Mouse (Mus musculus): ENCODE measurements around the gene Lrrc56. TPM values are rescaled to one million over a fixed set of nuclear protein-coding genes. Genes with fewer than 3 reads are reported as not detected.
A peak's percentile ranks its signal among the peaks of the same experiment; 100 is the strongest.

The Lrrc56 gene
- polyA plus RNA-seq, 1 experiment: 7.4 TPM

DNA sequence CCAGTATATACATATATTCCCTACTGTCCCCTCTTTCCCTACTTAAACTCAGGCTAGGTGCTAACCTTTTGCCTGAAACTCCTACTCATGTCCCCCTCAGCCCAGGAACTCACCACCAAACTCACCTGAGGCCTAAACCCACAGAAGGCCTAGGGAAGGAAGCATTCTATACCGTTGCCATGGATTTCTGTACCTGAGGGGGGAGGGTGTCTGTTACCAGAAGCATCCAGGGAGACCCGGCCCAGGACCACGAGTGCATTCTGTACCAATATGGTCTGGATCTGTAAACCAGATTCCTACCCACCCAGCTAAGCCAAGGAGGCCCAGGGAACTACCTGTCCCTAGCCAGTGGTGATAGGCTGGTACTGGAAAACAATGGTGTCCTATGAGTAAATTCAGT is 20.4 kb downstream of the Lrrc56 start:
- no peak for DNase-seq
- TF ChIP-seq CTCF (IDR thresholded peaks at IDR 0.05; ENCODE audit: borderline replicate concordance, control insufficient read depth, extremely low read depth, insufficient read depth, low read length, poor library complexity): no peak
- TF ChIP-seq POLR2A (IDR thresholded peaks at IDR 0.05; ENCODE audit: control insufficient read depth, extremely low read depth, insufficient read depth, low read length, poor library complexity): no peak
- WGBS: 87% methylated on average over 3 of the region's 3 CpGs
- no peak overlapping the region for H3K27ac ChIP-seq (ENCODE audit: control insufficient read depth, insufficient read depth, low read length)
- H3K4me3 ChIP-seq (ENCODE audit: control insufficient read depth, insufficient read depth, low read length): no peak overlapping the region
- H3K27me3 ChIP-seq (ENCODE audit: control insufficient read depth, insufficient read depth, low read length): no peaks in the 10 kb centered on the region
- peaks cover 11% of the 10 kb centered on the region for H3K4me1 ChIP-seq (replicated peaks; ENCODE audit: control insufficient read depth, insufficient read depth, low read length)
- H3K36me3 ChIP-seq (ENCODE audit: control insufficient read depth, insufficient read depth, low read length): no peaks in the 10 kb centered on the region

DNA sequence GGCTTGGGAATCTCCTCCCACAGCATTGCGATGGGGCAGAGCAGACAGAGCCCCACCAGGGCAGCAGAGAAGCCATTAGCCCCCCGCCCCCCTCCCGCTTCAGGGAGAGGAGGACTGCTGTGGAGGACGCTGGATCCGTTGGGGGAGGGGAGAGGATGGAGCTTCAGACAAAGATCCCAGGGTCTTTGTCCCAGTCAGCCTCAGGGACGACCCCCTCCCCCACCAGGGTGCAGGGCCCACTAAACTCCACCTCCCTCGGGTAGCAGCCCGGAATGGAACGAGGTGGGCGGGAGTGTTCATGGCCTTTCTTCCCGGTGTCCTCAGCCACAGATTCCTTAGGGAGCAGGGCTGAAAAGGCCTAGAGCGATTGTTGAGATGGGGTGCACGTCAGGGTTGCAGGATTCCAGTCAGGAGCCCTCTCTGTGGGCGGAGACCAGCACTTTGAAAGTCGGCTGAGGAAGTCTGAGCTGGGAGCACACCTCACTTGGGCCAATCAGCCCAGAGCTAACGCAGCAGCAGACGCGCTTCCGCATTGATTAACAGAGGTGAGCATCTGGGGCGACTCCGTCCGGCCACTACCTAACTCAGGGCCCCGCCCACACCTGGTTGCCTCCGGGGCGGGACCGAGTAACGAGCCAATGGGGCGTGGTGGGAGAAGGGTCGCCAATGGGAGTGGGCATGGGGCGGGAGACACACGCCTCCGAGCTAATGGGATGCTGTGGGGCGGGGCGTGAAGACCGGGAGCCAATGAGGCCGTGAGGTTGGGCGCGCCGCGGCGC is 21.3 kb downstream of the Lrrc56 start, which contains the start of gene Rassf7:
TSS of gene Rassf7 (plus strand) at position 760 of the 779 bp plus-strand sequence.
- TF ChIP-seq CTCF (IDR thresholded peaks at IDR 0.05; ENCODE audit: borderline replicate concordance, control insufficient read depth, extremely low read depth, insufficient read depth, low read length, poor library complexity) (peak; percentile 56; the same call in 1 of the 2 replicates), POLR2A (IDR thresholded peaks at IDR 0.05; ENCODE audit: control insufficient read depth, extremely low read depth, insufficient read depth, low read length, poor library complexity) (peak; percentile 71)
- Histone ChIP-seq H3K27me3 (ENCODE audit: control insufficient read depth, insufficient read depth, low read length) (no peaks in the 10 kb centered on the region), H3K4me1 (replicated peaks; ENCODE audit: control insufficient read depth, insufficient read depth, low read length) (peaks cover 11% of the 10 kb centered on the region), H3K4me3 (ENCODE audit: control insufficient read depth, insufficient read depth, low read length) (peak within 1 kb of the TSS; percentile 72), H3K36me3 (ENCODE audit: control insufficient read depth, insufficient read depth, low read length) (no peaks in the 10 kb centered on the region), H3K27ac (ENCODE audit: control insufficient read depth, insufficient read depth, low read length) (no peak within 1 kb of the TSS)
- 6% methylated on average over 41 of the region's 41 CpGs for WGBS
- DNase-seq: peak; percentile 98

DNA sequence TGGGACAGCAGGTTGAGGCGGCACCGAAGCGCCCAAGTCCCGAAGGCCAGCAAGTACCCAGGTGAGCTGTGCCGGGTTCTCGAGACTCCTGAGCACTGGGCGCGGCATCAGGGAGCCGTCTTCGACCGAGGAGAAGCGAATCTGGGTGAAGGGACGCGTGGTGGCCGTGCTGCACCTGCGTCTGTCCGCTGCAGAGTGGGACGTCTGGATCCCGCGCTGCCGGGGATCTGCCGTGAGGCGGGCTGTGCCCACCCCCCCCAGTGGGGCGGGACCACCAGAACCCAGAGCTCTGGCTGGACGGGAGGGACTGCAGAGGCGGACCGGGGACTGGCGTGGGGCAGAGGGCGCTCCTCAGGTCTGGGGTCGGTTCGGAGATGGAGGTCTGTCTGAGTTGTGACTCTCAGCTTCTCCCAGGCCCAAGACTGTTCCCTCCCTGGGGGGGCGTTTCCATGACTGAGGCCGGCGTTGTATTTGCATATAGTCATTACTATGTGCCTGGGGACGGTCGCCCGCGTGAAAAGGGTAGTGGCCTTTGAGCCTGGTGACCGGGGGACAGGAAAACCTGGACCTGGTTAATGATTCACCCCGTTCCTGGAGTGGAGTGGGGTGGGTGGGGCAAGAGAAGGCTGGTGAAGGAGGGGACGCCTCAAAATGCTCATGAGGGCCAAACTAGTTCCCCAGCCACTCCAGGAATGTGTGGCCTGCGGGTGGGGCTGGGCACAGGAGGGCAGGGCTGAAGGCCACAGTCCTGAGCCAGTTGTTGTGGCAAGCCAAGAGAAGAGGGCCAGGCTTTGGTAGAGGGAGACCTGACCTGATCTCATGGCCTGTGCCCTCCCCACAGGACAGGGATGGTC is 22.1 kb downstream of the Lrrc56 start:
- 3% methylated on average over 42 of the region's 42 CpGs for WGBS
- H3K27ac ChIP-seq (ENCODE audit: control insufficient read depth, insufficient read depth, low read length): no peak overlapping the region
- no peaks in the 10 kb centered on the region for H3K36me3 ChIP-seq (ENCODE audit: control insufficient read depth, insufficient read depth, low read length)
- no peak for DNase-seq
- no peaks in the 10 kb centered on the region for H3K27me3 ChIP-seq (ENCODE audit: control insufficient read depth, insufficient read depth, low read length)
- TF ChIP-seq CTCF (IDR thresholded peaks at IDR 0.05; ENCODE audit: borderline replicate concordance, control insufficient read depth, extremely low read depth, insufficient read depth, low read length, poor library complexity): no peak; the same call in 1 of the 2 replicates
- TF ChIP-seq POLR2A (IDR thresholded peaks at IDR 0.05; ENCODE audit: control insufficient read depth, extremely low read depth, insufficient read depth, low read length, poor library complexity): no peak; the same call in 1 of the 2 replicates
- peaks cover 12% of the 10 kb centered on the region for H3K4me1 ChIP-seq (replicated peaks; ENCODE audit: control insufficient read depth, insufficient read depth, low read length)
- H3K4me3 ChIP-seq (ENCODE audit: control insufficient read depth, insufficient read depth, low read length): peak overlapping the region; percentile 72

DNA sequence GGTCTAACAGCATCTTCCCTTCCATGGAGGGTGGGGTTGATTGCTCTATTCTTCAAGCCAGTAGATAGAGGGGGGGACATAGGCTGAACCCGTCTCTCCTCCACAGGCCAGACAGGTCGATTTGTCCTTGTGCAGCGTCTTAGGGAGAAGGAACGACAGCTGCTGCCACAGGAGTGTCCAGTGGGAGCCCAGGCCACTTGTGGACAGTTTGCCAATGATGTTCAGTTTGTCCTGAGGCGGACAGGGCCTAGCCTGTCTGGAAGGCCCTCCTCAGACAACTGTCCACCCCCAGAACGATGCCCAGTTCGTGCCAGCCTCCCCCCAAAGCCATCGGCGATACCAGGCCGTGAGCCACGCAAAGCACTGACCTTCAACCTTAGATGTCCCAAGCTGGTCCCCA is 22.9 kb downstream of the Lrrc56 start:
- Histone ChIP-seq H3K4me3 (ENCODE audit: control insufficient read depth, insufficient read depth, low read length) (no peak overlapping the region), H3K27ac (ENCODE audit: control insufficient read depth, insufficient read depth, low read length) (no peak overlapping the region), H3K4me1 (replicated peaks; ENCODE audit: control insufficient read depth, insufficient read depth, low read length) (peaks cover 18% of the 10 kb centered on the region), H3K27me3 (ENCODE audit: control insufficient read depth, insufficient read depth, low read length) (no peaks in the 10 kb centered on the region), H3K36me3 (ENCODE audit: control insufficient read depth, insufficient read depth, low read length) (no peaks in the 10 kb centered on the region)
- no peak for DNase-seq
- 97% methylated on average over 11 of the region's 11 CpGs for WGBS
- TF ChIP-seq POLR2A (IDR thresholded peaks at IDR 0.05; ENCODE audit: control insufficient read depth, extremely low read depth, insufficient read depth, low read length, poor library complexity) (no peak), CTCF (IDR thresholded peaks at IDR 0.05; ENCODE audit: borderline replicate concordance, control insufficient read depth, extremely low read depth, insufficient read depth, low read length, poor library complexity) (no peak)

DNA sequence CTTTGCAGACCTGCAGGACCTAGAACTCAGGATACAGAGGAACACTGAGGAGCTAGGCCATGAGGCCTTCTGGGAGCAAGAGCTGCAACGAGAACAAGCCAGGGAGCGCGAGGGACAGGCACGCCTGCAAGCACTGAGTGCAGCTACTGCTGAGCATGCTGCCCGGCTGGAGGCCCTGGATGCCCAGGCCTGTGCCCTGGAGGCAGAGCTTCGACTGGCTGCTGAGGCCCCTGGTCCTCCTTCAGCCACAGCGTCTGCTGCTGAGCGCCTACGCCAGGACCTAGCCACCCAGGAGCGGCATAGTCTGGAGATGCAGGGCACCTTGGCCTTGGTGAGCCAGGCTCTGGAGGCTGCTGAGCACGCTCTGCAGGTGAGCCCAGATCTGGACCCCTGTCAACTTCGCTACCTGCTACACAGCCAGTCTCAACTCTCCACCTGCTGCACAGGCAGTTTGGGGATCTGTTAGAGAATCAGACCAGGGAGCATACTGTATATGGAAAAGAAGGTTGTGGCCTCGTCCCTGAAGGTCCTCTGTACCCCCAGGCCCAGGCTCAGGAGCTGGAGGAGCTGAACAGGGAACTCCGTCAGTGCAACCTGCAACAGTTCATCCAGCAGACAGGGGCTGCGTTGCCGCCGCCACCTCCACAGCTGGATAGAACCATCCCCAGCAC is 23.5 kb downstream of the Lrrc56 start:
- TF ChIP-seq POLR2A (IDR thresholded peaks at IDR 0.05; ENCODE audit: control insufficient read depth, extremely low read depth, insufficient read depth, low read length, poor library complexity) (no peak), CTCF (IDR thresholded peaks at IDR 0.05; ENCODE audit: borderline replicate concordance, control insufficient read depth, extremely low read depth, insufficient read depth, low read length, poor library complexity) (no peak)
- WGBS: 96% methylated on average over 17 of the region's 17 CpGs
- no peaks in the 10 kb centered on the region for H3K27me3 ChIP-seq (ENCODE audit: control insufficient read depth, insufficient read depth, low read length)
- H3K4me1 ChIP-seq (replicated peaks; ENCODE audit: control insufficient read depth, insufficient read depth, low read length): peaks cover 24% of the 10 kb centered on the region
- no peak overlapping the region for H3K27ac ChIP-seq (ENCODE audit: control insufficient read depth, insufficient read depth, low read length)
- DNase-seq: no peak
- H3K36me3 ChIP-seq (ENCODE audit: control insufficient read depth, insufficient read depth, low read length): no peaks in the 10 kb centered on the region
- H3K4me3 ChIP-seq (ENCODE audit: control insufficient read depth, insufficient read depth, low read length): no peak overlapping the region

DNA sequence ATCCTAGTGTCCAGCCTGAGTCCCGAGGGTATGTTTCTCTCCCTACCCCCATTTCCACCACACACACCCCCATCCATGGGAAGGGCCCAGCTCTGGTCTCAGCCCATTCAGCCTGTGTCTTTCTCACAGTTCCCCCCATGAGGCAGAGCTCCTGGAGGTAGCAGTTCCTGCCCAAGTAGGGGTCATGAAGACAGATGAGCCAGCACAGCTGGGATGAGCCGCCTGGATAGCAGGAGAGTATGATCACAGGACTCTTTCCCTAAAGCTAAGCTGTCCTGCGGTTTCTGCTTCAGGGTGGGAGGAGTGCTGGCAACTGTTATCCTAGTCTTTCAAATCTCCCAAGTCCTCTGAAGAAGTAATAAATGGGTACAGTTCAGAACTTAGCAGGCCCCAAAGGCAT is 24.2 kb downstream of the Lrrc56 start:
- no peak overlapping the region for H3K27ac ChIP-seq (ENCODE audit: control insufficient read depth, insufficient read depth, low read length)
- no peaks in the 10 kb centered on the region for H3K36me3 ChIP-seq (ENCODE audit: control insufficient read depth, insufficient read depth, low read length)
- no peak overlapping the region for H3K4me3 ChIP-seq (ENCODE audit: control insufficient read depth, insufficient read depth, low read length)
- peaks cover 25% of the 10 kb centered on the region for H3K4me1 ChIP-seq (replicated peaks; ENCODE audit: control insufficient read depth, insufficient read depth, low read length)
- TF ChIP-seq CTCF (IDR thresholded peaks at IDR 0.05; ENCODE audit: borderline replicate concordance, control insufficient read depth, extremely low read depth, insufficient read depth, low read length, poor library complexity) (no peak), POLR2A (IDR thresholded peaks at IDR 0.05; ENCODE audit: control insufficient read depth, extremely low read depth, insufficient read depth, low read length, poor library complexity) (no peak)
- WGBS: 90% methylated on average over 3 of the region's 3 CpGs
- DNase-seq: no peak
- H3K27me3 ChIP-seq (ENCODE audit: control insufficient read depth, insufficient read depth, low read length): no peaks in the 10 kb centered on the region

All from thymus, adult 2 months (tissue).